Mouse (Mus musculus): ENCODE data around the gene Cbfa2t2. TPM values are rescaled to one million over a fixed set of nuclear protein-coding genes. Genes with fewer than 3 reads are reported as not detected.

Gene Cbfa2t2
- polyA plus RNA-seq, 1 experiment from 2014 or later = 59.3 TPM

DNA sequence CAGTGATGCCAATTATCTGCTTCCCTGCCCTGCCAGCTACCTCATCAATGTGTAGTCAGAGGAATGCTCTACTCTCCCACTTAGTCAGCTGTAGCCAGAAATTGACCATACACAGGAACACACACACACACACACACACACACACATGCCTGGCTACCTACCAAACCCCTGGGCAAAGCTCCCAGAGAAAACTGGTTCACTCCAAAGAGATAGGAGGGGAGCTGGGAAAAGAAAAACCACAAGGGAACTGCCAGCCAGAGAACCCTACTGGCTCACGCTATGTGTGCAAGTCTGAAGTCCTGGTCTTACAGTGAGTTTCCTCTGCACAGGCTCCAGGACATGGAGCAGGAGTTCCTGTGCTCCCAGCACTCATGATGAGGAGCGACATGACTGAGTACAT, 25.9 kb upstream of the Cbfa2t2 start:
- no peaks in the 10 kb centered on the region for H3K36me3 ChIP-seq (replicated peaks)
- WGBS = 69% methylated on average over 2 of the region's 2 CpGs
- H3K27ac ChIP-seq = no peak overlapping the region
- H3K9me3 ChIP-seq = no peaks in the 10 kb centered on the region
- H3K4me3 ChIP-seq = no peak overlapping the region
- no peak for ATAC-seq (replicated peaks)
- no peak overlapping the region for H3K9ac ChIP-seq
- peaks cover 25% of the 10 kb centered on the region for H3K4me1 ChIP-seq
- H3K27me3 ChIP-seq (replicated peaks) = no peaks in the 10 kb centered on the region
- no peak overlapping the region for H3K4me2 ChIP-seq

DNA sequence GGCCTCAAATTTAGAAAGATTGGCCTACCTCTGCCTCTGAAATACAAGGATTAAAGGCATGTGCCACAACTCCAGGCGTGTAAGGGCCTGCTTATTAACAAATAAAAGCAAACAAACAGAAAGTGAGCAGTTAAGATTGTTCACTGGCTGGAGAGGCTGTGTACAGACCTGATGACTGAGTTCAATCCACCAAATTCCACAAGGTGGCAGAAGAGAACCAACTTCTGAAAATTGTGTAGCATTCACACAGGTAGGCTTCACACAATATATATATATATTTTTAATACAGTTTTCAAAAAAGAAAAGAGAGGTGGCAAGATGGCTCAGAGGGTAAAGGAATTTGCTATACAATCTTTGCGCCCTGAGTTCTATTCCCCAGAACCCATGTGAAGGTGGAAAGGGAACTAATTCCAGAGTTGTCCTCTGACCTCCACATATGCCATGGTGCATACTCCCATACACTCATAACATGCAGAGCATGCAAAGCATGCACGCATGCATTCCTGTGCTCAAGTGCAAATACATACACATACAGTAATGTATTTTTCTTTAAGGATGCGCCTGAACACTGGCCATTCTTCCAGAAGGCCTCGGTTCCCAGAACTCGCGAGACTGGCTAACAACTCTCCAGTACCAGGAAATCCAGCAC, 24.1 kb upstream of the Cbfa2t2 start:
- no peaks in the 10 kb centered on the region for H3K9me3 ChIP-seq
- no peak for ATAC-seq (replicated peaks)
- H3K27ac ChIP-seq = no peak overlapping the region
- no peak overlapping the region for H3K4me2 ChIP-seq
- no peaks in the 10 kb centered on the region for H3K27me3 ChIP-seq (replicated peaks)
- no peak overlapping the region for H3K4me3 ChIP-seq
- H3K36me3 ChIP-seq (replicated peaks) = no peaks in the 10 kb centered on the region
- peaks cover 10% of the 10 kb centered on the region; the same call in 1 of the 2 replicates for H3K4me1 ChIP-seq
- WGBS = 70% methylated on average over 7 of the region's 7 CpGs
- no peak overlapping the region for H3K9ac ChIP-seq

DNA sequence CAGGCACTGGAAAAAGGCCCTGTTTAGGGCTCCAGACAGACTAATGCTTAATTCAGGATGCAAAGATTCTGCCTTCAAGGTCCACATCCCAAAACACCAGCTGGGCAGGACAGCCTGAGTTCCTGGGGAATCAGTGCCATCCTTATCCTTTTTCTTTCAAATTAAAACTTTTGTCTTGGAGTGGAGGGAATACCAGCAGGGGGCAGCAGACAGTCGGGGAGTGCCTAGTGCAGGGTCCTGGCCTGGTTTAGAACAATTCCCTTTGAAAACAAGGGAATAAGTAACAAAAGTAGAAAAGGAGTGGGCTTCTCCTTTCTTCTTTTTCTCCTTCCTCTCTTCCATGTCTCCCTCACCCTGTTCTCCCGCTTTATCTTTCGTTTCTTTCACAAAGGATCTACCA, 19.2 kb upstream of the Cbfa2t2 start:
- Histone ChIP-seq H3K36me3 (replicated peaks) (no peaks in the 10 kb centered on the region), H3K9ac (no peak overlapping the region), H3K27me3 (replicated peaks) (no peaks in the 10 kb centered on the region), H3K27ac (no peak overlapping the region), H3K4me1 (0 out of 2 replicates have a peak, but pooled peaks cover 10% of the 10 kb centered on the region), H3K4me2 (no peak overlapping the region), H3K9me3 (no peaks in the 10 kb centered on the region), H3K4me3 (no peak overlapping the region)
- 1% methylated on average over 3 of the region's 3 CpGs for WGBS
- ATAC-seq (replicated peaks) = no peak

DNA sequence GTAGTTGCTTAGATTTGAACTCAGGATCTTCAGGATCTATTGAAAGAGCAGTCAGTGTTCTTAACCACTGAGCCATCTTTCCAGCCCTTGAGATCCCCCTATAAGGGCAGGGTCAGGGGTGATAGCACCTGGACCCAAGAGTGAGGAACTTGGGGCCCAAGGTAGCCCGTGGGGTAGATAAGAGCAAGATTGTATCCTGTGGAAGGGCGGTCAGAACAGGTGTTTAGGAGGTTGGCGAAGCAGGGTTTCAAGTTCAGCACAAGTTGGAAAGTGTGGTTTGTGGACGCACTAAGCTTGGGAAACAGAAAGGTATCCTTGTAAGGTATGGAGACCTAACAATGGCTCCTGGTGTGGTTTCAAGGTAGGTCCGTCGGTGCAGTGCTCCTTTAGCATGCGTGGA, 18.3 kb upstream of the Cbfa2t2 start:
- Histone ChIP-seq H3K4me2 (no peak overlapping the region), H3K36me3 (replicated peaks) (no peaks in the 10 kb centered on the region), H3K4me1 (0 out of 2 replicates have a peak, but pooled peaks cover 10% of the 10 kb centered on the region), H3K9me3 (no peaks in the 10 kb centered on the region), H3K27me3 (replicated peaks) (no peaks in the 10 kb centered on the region), H3K27ac (no peak overlapping the region), H3K4me3 (no peak overlapping the region), H3K9ac (no peak overlapping the region)
- ATAC-seq (replicated peaks) = no peak
- 93% methylated on average over 7 of the region's 7 CpGs for WGBS

DNA sequence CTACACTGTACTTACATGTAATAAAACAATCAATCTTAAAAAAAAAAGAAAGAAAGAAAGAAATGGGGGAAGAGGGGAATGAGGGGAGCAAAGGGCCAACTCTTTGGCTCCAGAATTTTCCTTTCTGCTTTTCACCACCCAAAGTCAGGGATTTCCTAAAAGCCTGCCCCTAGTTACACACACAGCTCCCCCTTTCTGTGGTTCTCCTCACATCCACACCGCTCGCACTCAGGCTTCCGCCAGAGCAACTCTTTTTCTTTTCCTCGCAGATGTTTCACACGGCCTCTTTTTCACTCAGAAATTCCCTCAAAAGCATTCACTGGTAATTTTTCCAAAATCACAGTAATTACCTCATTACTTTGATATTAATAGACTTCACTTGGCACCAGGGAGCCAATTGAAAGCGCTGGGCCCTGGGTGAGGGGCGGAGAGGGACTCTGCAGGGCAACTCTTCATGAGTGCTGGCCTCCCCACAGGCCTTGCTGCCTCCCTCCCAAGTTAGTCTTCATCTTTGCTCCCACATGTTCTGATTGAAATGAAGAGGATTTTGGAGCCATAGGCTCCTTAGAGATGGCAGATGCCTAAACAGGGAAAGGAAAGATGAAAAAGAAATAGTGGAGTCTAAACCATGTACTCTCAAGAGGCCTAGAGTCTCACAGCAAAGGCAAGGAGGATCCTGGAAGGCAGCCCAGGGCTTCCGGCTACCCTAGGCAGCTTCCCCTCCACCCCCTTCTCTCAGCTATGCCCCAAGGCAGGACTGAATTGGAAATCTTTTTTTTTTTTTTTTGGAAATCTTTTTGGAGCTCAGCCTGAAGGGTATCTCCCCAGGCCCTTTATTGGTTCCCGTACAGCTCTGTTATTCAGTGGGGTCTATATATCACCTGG, 16.4 kb upstream of the Cbfa2t2 start:
- Histone ChIP-seq H3K4me2 (no peak overlapping the region), H3K27me3 (replicated peaks) (no peaks in the 10 kb centered on the region), H3K9ac (no peak overlapping the region), H3K27ac (peak overlapping the region; percentile 24; the same call in 1 of the 2 replicates), H3K4me1 (0 out of 2 replicates have a peak, but pooled peaks cover 10% of the 10 kb centered on the region), H3K4me3 (no peak overlapping the region), H3K9me3 (no peaks in the 10 kb centered on the region), H3K36me3 (replicated peaks) (no peaks in the 10 kb centered on the region)
- no peak for ATAC-seq (replicated peaks)
- WGBS = 56% methylated on average over 9 of the region's 9 CpGs

DNA sequence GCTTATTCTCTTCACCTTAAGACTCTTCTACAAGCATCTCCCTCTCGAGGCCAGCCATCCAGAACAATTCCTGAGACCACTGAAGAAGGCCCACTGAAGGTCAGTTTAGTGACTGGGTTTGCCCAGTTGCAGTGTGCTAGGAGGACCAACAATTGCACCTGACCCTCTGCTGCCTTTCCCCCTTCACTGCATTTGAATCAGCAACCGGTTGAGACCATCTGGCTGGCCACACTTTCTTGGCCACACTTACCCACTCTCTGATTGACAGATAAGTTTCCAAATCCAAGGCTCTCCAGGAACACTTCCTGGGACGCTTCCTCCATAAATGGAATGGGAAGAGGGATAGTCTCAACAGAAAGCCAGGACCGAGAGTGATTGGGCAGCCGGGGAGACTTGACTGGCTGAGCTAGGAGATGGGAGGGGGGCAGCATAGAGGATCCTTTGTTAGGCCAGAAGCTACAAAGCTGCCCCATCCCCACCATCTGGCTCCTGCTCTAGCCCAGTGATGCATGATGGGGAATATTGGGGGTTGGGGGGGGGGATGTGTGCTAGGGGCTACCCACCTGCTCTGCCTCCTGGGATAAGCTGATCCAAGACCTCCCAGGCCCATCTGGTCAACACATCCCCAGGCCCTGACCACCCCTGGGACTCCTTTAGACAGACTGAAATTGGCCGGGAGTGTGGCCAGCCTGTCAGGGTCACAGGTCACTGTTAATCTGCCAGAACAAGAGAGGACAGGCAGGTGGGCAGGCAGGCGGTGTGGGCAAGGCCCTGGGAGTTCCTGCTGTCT, 15.1 kb upstream of the Cbfa2t2 start:
- ATAC-seq (replicated peaks) = peak; percentile 72

DNA sequence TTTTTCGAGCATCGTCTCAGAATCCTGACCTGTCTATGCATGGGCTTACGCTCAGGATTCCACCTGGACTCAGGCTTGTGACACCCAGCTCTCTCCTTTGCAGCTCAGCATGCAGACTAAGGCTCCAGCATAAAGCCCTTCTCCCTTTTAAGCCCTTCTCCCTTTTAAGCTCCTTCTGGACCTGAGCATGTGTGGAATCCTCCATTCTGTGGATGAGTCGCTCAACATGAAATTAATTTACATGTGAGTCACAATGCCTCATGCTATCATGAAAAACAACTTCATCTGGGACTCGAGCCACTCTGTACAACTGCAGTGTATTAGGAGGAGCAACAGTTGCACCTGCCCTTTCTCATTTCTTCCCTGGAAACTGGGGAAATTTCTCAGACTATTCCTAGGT, 14.1 kb upstream of the Cbfa2t2 start:
- no peaks in the 10 kb centered on the region for H3K9me3 ChIP-seq
- H3K36me3 ChIP-seq (replicated peaks) = no peaks in the 10 kb centered on the region
- H3K4me2 ChIP-seq = no peak overlapping the region
- no peaks in the 10 kb centered on the region for H3K27me3 ChIP-seq (replicated peaks)
- H3K9ac ChIP-seq = no peak overlapping the region
- no peak for ATAC-seq (replicated peaks)
- 50% methylated on average over 5 of the region's 5 CpGs for WGBS
- no peak overlapping the region for H3K4me3 ChIP-seq
- H3K27ac ChIP-seq = peak overlapping the region; percentile 27; the same call in 1 of the 2 replicates
- H3K4me1 ChIP-seq = peaks cover 23% of the 10 kb centered on the region

More for the DNA sequence above, 15.1 kb upstream of the Cbfa2t2 start:
- 16% methylated on average over 7 of the region's 7 CpGs for WGBS
- Histone ChIP-seq H3K9me3 (no peaks in the 10 kb centered on the region), H3K27ac (peak overlapping the region; percentile 27; the same call in 1 of the 2 replicates), H3K4me2 (no peak overlapping the region), H3K36me3 (replicated peaks) (no peaks in the 10 kb centered on the region), H3K9ac (peak overlapping the region; percentile 10; the same call in 1 of the 2 replicates), H3K27me3 (replicated peaks) (no peaks in the 10 kb centered on the region), H3K4me3 (no peak overlapping the region), H3K4me1 (0 out of 2 replicates have a peak, but pooled peaks cover 14% of the 10 kb centered on the region)

DNA sequence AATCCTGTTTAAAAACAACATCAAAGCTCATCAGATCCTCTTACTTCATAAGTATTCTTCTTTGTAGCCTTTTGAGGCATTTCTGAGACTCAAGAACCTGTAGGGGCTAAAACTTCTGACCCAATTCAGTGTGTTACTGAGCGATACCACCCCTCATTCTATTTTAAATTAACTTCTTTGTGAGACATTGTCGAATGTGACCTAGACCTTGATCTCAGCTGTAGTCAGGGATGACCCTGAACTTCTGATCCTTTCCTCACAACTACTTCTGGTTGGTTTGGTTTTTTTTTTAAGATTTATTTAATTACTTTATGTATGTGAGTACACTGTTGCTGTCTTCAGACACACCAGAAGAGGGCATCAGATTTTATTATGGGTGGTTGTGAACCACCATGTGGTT, 12.7 kb upstream of the Cbfa2t2 start:
- peaks cover 32% of the 10 kb centered on the region for H3K4me1 ChIP-seq
- ATAC-seq (replicated peaks) = no peak
- H3K36me3 ChIP-seq (replicated peaks) = no peaks in the 10 kb centered on the region
- no peaks in the 10 kb centered on the region for H3K9me3 ChIP-seq
- no peak overlapping the region for H3K4me3 ChIP-seq
- H3K9ac ChIP-seq = no peak overlapping the region
- no peak overlapping the region for H3K4me2 ChIP-seq
- H3K27ac ChIP-seq = no peak overlapping the region
- WGBS = 79% methylated on average over 2 of the region's 2 CpGs
- no peaks in the 10 kb centered on the region for H3K27me3 ChIP-seq (replicated peaks)

DNA sequence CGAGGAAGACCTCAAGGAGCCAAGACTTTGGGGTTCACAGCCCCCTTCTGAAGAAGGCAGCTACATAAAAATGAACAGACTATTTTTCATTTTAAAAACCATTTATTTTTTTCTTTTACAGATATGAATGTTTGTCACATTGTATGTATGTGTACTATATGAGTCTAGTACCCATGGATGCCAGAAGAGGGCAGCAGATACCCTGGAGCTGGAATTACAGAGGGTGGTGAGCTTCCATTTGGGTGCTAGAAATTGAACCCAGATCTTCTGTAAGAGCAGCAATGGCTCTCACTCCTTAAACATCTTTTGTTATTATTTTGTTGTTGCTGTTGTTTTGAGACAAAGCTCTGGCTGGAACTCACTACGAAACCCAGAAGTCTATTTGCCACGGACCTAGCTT, 10.8 kb upstream of the Cbfa2t2 start:
- Histone ChIP-seq H3K4me1 (peaks cover 32% of the 10 kb centered on the region), H3K4me2 (no peak overlapping the region), H3K9ac (no peak overlapping the region), H3K9me3 (no peaks in the 10 kb centered on the region), H3K27me3 (replicated peaks) (no peaks in the 10 kb centered on the region), H3K27ac (peak overlapping the region; percentile 84; the same call in 1 of the 2 replicates), H3K4me3 (no peak overlapping the region), H3K36me3 (replicated peaks) (no peaks in the 10 kb centered on the region)
- 80% methylated on average over 3 of the region's 3 CpGs for WGBS
- no peak for ATAC-seq (replicated peaks)

DNA sequence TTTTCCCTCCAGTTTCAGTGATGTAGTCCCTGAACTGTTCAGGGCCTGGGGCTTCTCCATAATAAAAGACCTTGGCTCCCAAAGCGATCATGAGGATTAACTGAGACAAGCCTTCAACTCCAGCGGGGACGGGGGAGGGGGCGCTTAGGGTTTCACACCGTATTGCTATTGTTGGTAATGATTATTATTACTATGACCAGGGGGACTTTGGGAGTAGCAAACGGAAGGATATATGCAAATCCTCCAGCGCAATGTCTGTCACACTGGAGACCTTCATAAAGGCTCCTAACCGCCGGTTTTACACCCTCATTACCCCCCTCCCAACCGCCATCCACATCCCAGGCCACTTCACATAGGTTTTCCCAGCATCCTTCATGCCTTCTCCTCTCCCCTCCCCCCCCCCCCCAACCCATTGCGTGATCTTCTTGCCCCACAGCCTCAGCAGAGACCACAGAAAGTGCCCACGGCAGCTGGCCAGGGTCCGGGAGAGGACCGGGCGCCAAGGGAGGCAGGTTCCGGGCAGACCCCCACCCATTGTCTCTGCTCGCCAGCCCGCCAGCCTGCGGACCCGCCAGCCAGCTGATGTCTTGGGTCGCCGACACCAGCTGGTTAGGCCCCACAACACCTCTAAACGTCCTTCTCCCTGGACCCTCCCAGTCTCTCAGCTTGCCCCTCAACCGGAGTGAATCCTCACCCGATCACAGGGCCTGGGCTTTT, 9.9 kb upstream of the Cbfa2t2 start:
- Histone ChIP-seq H3K4me1 (peaks cover 28% of the 10 kb centered on the region), H3K27me3 (replicated peaks) (no peaks in the 10 kb centered on the region), H3K9ac (peak overlapping the region; percentile 51), H3K4me2 (peak overlapping the region; percentile 60), H3K27ac (peak overlapping the region; percentile 84), H3K9me3 (no peaks in the 10 kb centered on the region), H3K4me3 (peak overlapping the region; percentile 38), H3K36me3 (replicated peaks) (no peaks in the 10 kb centered on the region)
- under 1% methylated on average over 24 of the region's 25 CpGs for WGBS
- ATAC-seq (replicated peaks) = peak; percentile 81

DNA sequence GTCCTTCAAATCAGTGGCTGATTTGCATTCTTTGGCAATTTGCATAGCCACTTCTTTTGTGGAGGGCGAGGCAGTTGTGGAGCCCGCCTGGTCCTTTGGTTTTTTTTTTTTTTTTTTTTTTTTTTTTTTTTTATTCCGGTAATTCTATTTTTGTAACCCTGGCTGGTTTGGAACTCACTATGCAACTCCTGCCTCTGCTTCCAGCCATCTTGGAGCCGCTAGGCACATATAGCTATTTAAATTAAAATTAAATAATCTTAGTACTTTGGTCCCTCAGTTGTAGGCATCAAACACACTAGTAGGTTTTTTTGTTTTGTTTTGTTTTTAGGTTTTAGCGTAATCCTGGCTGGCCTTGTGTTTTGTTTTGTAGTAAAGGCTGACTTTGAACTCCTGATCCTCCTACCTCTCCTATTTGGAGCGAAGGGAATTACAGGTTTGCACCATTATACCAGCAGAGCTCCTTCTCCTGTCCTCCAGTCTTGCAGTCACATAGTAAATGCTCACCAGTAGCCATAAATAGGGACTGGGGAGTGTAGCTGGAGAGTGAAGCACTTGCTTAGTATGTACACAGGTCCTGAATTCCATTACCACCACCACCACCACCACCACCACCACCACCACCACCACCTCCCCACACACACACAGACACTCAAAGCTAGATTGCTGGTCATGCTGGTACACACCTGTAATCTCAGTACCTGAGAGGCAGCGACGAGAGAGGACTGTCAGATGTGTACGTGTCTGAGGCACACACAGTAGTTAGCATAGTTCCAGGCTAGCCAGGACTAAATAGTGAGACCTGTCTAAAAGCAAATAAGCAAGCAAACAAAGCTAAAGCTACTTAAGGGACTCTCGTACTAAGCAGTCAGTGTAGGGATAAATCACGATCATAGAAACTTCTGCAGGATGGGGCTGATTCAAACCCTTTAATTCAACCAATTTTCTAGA, 9.1 kb upstream of the Cbfa2t2 start:
- peak overlapping the region; percentile 38 for H3K4me3 ChIP-seq
- H3K4me1 ChIP-seq = peaks cover 22% of the 10 kb centered on the region
- peak overlapping the region; percentile 51 for H3K9ac ChIP-seq
- peak overlapping the region; percentile 84 for H3K27ac ChIP-seq
- H3K27me3 ChIP-seq (replicated peaks) = no peaks in the 10 kb centered on the region
- no peaks in the 10 kb centered on the region for H3K9me3 ChIP-seq
- WGBS = 26% methylated on average over 11 of the region's 11 CpGs
- no peak; the same call in 1 of the 2 replicates for ATAC-seq (replicated peaks)
- H3K4me2 ChIP-seq = peak overlapping the region; percentile 60
- H3K36me3 ChIP-seq (replicated peaks) = no peaks in the 10 kb centered on the region

Measured in midbrain, embryonic 15.5 days (tissue).